Mouse (Mus musculus) ZHBTc4 (cell line): ENCODE measurements at regions not wholly inside any gene's neighbourhood (a gene's known extent, or its start where the extent isn't known, plus 50 kb on each side); places are given as distances from the start of the nearest gene placed in this dataset.

Source experiments
- DNase-seq: peaks from one replicate; pipeline ENCODE4 v3.0.0-alpha.2; 2011; ENCODE audit warnings: low read depth, low spot score

DNA sequence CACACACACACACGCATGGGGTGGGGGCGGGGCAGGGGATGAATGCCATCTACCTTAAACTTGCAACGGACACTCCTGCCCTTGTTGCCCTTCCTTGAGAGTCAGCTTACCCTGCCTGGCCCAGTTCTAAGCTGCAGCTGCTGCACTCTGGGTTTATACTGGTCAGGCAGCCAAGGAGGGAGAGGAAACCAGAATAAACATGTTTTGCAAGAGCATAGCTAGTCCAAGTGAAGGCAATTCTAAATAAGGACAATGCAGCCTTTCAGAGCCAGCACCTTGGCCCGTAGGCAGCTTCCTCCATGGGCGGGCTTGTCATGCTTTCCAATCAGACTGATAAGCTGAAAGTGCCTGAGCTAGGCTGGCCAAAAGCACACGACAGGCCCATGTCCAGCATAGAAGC lies 73.7 kb upstream of the Fggy start:
- no peak for DNase-seq

DNA sequence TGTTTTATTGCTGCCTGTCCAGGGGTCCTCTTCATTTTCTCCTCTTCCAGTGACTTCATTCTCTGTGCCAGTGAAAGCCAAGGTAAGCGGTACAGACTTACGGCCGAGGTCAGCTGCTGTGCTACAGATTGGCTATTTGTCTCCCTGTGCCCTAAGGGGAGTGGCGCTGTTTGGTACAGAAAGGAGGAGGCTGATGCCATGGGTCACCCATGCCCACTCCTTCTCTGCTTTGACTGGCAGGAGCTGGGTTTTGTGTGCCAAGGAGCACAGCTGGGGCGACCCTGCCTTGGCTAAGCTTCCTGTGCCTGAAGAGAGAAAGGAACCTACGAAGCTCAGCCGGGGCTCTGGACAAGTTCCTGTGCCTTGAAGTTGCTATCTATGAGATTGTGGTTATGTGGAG lies 70.0 kb upstream of the Fggy start:
- DNase-seq, result no peak

- DNase-seq, result no peak
Observed at GRCm38 (mm10) chr4:95487969-95488368, 69.3 kb upstream of the Fggy start.

- no peak for DNase-seq
Observed at GRCm38 (mm10) chr4:95489059-95489458, 68.2 kb upstream of the Fggy start.

GRCm38 (mm10) chr4:95500265-95500664 lies 57.0 kb upstream of the Fggy start:
- DNase-seq, result no peak

GRCm38 (mm10) chr4:95501164-95501563 lies 56.1 kb upstream of the Fggy start:
- no peak for DNase-seq

DNA sequence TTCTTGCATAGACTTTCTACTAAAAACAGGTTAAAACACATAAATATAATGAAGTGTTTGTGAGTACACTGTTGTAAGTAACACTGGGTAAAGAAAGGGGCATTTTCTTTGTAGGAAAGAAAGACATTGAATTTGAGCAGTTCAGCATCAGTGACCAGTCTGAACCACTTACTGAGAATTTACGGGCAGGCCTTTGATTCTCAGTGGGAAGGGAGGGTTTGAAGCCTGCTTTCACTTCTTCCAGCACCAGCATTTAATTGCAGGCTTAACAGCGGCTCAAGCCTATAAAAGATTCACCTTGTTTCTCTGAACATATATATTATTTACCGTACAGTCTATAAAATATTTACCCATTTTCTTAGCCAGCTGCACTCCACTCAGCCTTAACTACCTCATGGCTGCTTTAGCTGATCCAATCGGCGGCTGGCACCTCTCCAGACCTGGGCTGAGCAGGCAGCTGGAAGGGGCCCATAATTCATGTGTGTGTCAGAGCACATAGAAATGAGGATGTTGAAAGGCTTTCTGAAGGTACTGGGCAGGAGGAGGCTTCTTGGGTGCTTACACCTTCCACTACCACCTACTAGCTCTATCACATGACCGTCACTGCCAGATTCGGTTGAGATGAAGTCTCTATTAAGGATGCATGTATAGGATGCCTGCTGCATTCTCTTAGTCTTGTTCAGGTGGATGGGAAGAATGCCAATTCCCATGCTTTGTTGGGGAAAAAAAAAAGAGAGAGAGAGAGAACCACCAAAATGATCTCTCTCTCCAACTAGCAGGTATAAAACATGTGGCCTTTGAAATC lies 50.0 kb upstream of the Fggy start:
- no peak for DNase-seq
